Mouse (Mus musculus) retina, postnatal 1 day (tissue): ENCODE data around the gene Vav2.
A peak's percentile ranks its signal among the peaks of the same experiment; 100 is the strongest.

Experiments
- DNase-seq: peaks from one replicate; pipeline ENCODE4 v3.0.0-alpha.2; 2012

Vav2 gene

DNA sequence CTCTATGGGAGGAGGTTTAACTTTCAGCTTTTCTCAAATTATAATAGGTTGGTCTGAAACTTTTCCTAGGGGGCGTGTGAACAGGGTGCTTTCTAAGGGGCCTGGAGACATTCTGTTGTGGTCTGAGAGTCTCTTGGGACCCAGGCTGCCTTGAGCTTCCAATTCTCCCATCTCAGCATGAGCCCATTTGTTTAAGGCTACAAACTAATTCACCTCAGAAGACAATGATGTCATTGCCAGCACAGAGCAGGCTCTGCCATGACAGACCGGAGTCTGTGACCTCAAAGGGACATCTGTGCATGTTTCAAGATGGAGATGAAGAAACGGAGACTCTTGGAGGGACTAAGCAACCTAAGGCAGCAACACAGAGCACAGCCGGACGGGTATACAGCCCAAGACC lies 112.6 kb downstream of the Vav2 start:
- no peak for DNase-seq

DNA sequence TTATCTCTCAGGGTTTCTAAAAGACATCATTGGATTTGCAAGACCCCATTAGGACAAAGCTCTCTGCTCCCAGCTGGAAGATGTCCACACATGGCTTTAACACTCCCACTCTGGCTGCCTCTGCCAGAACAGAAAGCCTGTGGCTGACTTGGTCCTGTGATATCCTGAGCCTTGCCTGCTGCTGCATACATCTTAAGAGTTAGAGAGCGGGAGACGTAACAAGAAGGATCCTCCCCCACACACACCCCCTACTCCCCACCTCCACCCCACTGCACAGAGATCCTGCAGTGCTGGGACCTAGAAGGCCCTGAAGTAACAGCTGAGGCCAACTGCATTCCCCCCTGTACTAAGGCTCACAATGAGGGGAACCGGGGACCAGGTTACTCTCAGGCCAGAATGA lies 114.3 kb downstream of the Vav2 start:
- no peak for DNase-seq

- DNase-seq = no peak
Measured at GRCm38 (mm10) chr2:27311606-27312005, 115.2 kb downstream of the Vav2 start.

DNA sequence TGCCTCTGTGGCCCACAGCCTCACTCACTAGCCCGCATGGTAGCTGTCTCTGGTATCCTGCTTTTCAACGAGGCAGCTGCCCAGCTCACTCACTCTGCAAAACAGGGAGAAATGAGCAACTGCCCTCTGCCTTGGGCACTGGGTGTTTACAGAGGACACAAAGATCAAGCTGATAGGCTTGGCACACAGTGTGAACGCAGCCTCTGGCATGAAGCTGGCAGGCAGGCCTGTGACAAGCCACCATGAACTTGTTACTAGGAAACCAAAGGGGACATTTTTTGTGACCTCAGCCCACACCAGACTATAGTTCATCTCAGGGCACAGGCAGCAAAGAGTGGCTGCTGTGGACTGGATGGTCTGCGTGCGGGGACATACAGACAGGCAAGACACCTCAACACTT lies 115.9 kb downstream of the Vav2 start:
- no peak for DNase-seq

- DNase-seq = no peak
Measured at GRCm38 (mm10) chr2:27310221-27310620, 116.6 kb downstream of the Vav2 start.

GRCm38 (mm10) chr2:27306628-27307027 lies 120.2 kb downstream of the Vav2 start:
- no peak for DNase-seq

- DNase-seq = peak; percentile 50
Measured at GRCm38 (mm10) chr2:27304741-27305140, 122.1 kb downstream of the Vav2 start.

GRCm38 (mm10) chr2:27304074-27304473 lies 122.8 kb downstream of the Vav2 start:
- DNase-seq = no peak

- peak; percentile 67 for DNase-seq
Measured at GRCm38 (mm10) chr2:27301444-27302111, 125.3 kb downstream of the Vav2 start.

- DNase-seq = no peak
Measured at GRCm38 (mm10) chr2:27300725-27301443, 125.9 kb downstream of the Vav2 start.

DNA sequence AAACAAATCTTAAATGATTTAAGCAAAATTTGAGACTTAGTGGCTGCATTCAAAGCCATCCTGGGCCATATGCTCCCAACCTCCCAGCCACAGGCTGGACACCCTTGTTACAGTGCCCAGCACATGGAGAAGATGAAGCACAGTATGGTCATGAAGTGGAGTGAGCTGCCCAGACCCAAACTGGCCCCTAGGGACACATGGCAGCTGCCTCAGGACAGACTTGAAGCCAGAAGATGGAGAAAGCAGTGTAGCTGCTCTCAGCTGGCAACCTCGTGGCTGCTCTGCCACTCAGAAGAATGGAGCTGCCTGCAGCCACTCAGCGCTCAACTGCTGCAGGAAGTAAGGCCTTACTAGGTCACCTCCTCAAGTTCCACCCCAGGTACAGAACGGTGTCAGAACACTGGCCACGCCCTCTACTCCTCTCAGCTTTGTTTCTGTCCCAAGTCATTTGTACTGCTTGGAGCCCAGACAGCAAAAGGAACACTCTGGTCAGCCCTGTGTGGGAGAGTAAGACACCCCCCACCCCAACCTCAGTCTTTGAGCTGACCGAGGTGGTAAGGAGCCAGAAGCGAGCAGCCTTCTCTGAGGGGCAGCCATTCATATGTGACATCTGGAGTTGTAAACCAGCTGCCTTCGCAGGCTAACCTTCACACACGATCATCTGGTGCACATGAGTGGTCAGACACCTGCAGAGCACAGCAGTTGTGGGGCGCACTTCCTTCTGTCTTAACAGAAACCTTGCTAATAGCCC lies 130.0 kb downstream of the Vav2 start:
- DNase-seq = peak; percentile 37

DNA sequence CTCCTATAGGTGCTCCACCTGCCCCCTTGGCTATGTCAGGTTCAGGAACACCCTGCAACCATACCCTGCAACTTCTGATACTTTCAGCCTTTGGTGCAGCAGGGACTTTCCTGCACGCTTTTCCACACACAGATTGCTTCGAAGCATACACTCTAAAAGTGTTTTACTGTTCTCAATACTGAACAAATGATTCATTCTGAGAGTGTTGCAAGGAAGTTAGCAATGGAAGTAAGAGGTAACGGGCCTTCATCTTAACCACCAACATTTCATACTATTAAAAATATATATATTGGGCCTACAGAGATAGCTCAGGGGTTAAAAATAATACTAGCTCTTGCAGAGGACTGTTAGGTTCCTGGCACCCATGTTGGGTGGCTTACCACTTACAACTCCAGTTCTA lies 132.1 kb downstream of the Vav2 start:
- DNase-seq = no peak

DNA sequence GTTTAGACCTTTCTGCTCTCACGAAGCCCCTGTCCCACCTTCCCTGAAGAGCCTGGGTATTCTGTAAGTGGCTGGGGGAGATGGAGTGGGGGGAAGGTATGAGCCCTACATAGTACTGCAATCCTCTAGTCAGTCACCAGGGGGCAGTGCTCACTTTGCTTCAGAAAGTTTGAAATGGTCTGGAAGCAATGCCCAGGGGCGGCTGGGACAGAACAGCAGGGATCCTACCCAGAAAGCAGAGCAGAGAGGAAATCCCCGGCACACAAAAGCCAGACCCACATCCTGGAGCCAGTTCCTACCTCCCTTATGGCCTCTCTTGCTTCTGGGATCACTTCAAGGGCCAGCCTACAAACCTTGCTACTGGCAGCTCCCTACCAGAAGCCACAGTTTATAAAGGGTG lies 137.8 kb downstream of the Vav2 start:
- peak; percentile 92 for DNase-seq

GRCm38 (mm10) chr2:27286971-27287710 lies 139.7 kb downstream of the Vav2 start:
- DNase-seq = no peak

- no peak for DNase-seq
Measured at GRCm38 (mm10) chr2:27284441-27284840, 142.4 kb downstream of the Vav2 start.

- DNase-seq = no peak
Measured at GRCm38 (mm10) chr2:27281771-27282170, 145.1 kb downstream of the Vav2 start.

DNA sequence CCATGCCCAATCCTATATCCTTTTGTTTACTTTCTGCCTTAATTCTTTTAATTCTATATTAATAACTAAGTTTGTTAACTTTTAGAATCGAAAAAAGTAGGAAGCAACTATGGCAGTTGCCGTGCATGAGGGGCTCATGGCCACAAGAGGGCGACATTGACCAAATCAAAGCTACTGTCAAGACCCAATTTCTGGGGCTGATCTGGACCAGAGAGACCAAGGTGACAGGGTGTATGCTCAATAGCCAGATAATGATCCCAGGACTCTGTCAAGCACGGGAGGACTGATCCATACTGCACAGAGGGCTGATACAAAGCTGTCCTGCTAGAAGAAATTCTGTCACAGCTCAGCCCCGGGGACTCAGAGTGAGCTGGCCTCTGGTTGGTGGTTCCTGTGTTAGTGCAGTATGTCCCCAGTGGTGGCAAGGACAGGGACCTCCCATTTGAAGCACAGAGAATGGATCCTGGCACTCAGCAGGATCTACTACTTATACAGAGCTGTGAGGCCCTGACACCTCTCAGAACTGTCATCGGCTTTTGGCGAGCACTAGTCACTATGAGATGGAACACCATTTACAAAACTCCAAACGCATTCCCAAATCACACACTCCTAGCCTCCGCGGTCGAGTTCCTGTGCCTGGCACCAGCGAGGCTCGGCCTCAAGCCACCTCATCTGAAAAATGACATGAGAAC lies 145.8 kb downstream of the Vav2 start:
- peak; percentile 79 for DNase-seq

GRCm38 (mm10) chr2:27278859-27279258 lies 148.0 kb downstream of the Vav2 start:
- no peak for DNase-seq

DNA sequence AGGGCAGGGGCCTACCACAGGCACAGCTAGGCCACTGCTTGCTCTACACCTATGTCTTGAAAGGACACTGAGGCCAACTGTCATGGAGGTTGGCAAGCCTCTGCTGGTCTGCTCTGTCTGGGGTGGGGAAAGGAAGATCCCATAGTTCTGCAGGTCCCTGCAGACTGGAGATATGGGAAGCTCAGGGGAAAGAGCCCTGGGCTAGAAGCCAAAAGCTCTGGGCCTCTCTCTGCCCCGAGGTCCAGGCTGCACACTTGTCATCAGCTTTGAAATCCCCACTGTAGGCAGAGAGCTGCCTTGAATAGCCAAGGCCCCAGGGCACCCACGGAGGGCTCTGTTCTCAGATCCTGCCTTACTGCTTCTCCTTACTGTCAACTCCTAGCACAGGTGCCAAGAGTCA lies 158.5 kb downstream of the Vav2 start:
- no peak for DNase-seq

- DNase-seq = no peak
Measured at GRCm38 (mm10) chr2:27265819-27266218, 161.0 kb downstream of the Vav2 start.

DNA sequence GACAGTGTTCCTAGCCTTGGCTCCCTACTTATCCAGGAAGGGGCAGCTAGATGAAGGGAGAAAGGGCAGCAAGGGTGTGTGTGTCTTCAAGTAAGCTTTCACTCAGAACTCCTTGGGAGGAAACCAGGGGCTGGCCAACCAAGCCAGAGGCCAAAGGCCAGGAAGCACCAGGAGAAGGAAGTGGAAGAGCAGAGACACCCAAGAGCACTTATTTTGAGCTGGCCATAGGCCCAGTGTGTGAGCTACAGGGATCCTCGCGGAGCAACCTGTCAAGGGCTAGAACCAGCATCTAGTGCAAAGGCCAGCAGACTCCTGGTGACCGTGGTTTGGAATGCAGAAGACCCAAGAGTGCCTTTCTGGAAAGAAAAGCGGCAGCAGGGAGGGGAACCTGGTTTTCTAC lies 163.8 kb downstream of the Vav2 start:
- no peak for DNase-seq

DNA sequence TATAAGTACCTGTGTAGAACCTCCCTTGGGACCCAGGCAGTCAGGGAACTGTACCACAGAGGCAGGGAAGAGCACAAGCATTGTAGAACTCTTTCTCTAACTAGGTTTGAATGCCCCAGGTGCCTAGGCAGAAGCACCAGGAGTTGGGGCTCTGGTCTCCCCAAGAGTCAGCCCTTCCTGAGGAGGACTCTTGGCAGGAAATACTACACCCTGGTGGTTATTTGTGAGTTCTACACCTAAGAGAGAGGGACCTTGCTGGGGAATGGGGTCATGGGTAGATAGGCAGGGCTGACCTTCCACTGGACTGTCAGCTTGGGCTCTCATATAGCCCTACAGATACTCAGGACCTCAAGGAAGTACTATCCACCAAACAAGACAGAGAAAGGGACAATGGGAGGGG lies 175.4 kb downstream of the Vav2 start:
- DNase-seq = no peak

DNA sequence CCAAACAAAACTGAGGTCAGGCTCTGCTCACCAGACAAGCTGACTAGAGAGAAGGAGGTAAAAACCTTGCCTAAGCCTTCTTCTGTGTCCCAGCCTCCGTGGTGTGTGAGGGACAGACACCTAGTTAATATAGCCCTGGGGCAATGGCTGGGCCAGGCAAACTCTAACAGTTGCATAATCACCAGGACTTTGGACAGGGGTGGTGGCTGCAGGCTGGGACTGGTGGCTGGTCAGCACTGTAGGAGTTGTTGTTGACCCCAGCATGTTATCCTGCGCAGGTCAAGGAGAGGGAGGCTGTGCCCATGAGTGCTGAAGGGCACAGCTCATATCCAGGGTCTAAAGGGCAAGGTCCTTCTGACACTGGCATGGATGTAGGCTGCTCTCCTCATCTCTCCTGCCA lies 178.6 kb downstream of the Vav2 start, which contains the start of gene Sardh:
Gene Sardh (minus strand): TSS at position 127 of the 400 bp plus-strand sequence.
- no peak for DNase-seq
